Mouse (Mus musculus) heart, postnatal 0 days (tissue): ENCODE measurements around the gene Car7.
"Not testable (repeated sequence)": the region's sequence is repeated elsewhere in the genome, so short reads cannot be mapped to it uniquely, and the experiment has no call there.

ENCODE experiments used
- CTCF ChIP-seq: IDR thresholded peaks from 2 replicates; pipeline ENCODE4 v1.5.1; 2016; ENCODE audit warnings: antibody characterized with exemption, control low read depth, low read depth
- EP300 ChIP-seq: IDR thresholded peaks from 2 replicates; pipeline ENCODE4 v1.6.1; 2016; ENCODE audit warnings: antibody characterized with exemption, low read depth

DNA sequence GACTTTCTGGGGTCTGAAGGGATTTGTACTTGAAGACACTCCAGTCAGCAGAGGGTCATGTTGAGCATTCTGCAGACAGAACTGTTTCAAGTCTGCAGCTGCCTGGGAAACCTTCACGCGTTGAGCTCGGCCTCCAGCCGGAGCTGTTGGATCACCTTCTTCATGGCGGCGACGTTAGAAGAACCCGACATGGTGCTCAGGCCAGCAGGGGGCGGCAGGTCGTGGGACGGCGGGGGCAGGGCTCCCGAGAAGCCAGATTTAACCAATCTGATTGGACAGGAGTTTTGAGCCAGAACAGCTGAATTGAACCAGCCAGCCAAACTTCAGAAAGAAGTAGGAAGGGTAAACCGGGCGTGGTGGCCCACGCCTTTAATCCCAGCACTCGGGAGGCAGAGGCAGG is 43.1 kb downstream of the Car7 start:
- not testable (repeated sequence) for TF ChIP-seq CTCF, EP300
